Mouse (Mus musculus): ENCODE data around the gene Timm50.

Timm50 gene

GRCm38 (mm10) chr7:28326457-28326856 is 14.6 kb upstream of the Timm50 start:
- DNase-seq (ENCODE audit: low spot score in 2 of 2) = no peak

- DNase-seq (ENCODE audit: low spot score in 2 of 2) = no peak
These were observed 13.4 kb upstream of the Timm50 start for GRCm38 (mm10) chr7:28325293-28325692.

GRCm38 (mm10) chr7:28321974-28322720 is 10.3 kb upstream of the Timm50 start:
- no peak for DNase-seq (ENCODE audit: low spot score in 2 of 2)

GRCm38 (mm10) chr7:28318714-28319113 is 6.8 kb upstream of the Timm50 start:
- no peak for DNase-seq (ENCODE audit: low spot score in 2 of 2)

- DNase-seq (ENCODE audit: low spot score in 2 of 2) = no peak
These were observed 6.2 kb upstream of the Timm50 start for GRCm38 (mm10) chr7:28318036-28318435.

- peak in 1 of 2 experiments; percentile 5 for DNase-seq (ENCODE audit: low spot score in 2 of 2)
These were observed 534 bp downstream of the Timm50 start for GRCm38 (mm10) chr7:28311151-28311925.

GRCm38 (mm10) chr7:28309737-28310136 is 2.1 kb downstream of the Timm50 start:
- DNase-seq (ENCODE audit: low spot score in 2 of 2) = no peak

GRCm38 (mm10) chr7:28306216-28306615 is 5.7 kb downstream of the Timm50 start:
- no peak for DNase-seq (ENCODE audit: low spot score in 2 of 2)

- DNase-seq (ENCODE audit: low spot score in 2 of 2) = no peak
These were observed 6.2 kb downstream of the Timm50 start for GRCm38 (mm10) chr7:28305641-28306040.

GRCm38 (mm10) chr7:28301616-28302433 is 10.0 kb downstream of the Timm50 start, which contains the start of gene Dll3:
Dll3 (minus strand) TSS chr7:28302238.
- peak; percentile 27 to 35 for DNase-seq (ENCODE audit: low spot score in 2 of 2)

- DNase-seq (ENCODE audit: low spot score in 2 of 2) = no peak
These were observed 12.8 kb downstream of the Timm50 start for GRCm38 (mm10) chr7:28298837-28299625.

GRCm38 (mm10) chr7:28294481-28294880 is 17.4 kb downstream of the Timm50 start:
- no peak for DNase-seq (ENCODE audit: low spot score in 2 of 2)

- no peak for DNase-seq (ENCODE audit: low spot score in 2 of 2)
These were observed 21.0 kb downstream of the Timm50 start, which contains the start of gene Selenov for GRCm38 (mm10) chr7:28290638-28291590. Selenov (minus strand) TSS chr7:28291186.

- no peak for DNase-seq (ENCODE audit: low spot score in 2 of 2)
These were observed 21.7 kb downstream of the Timm50 start for GRCm38 (mm10) chr7:28290165-28290564.

GRCm38 (mm10) chr7:28280630-28281029 is 31.2 kb downstream of the Timm50 start:
- no peak for DNase-seq (ENCODE audit: low spot score in 2 of 2)

GRCm38 (mm10) chr7:28278279-28278652 is 33.6 kb downstream of the Timm50 start:
- no peak for DNase-seq (ENCODE audit: low spot score in 2 of 2)

GRCm38 (mm10) chr7:28277615-28278278 is 34.1 kb downstream of the Timm50 start, which contains the start of gene Eid2b:
Eid2b (plus strand) TSS chr7:28277739.
- peak; percentile 91 to 95 for DNase-seq (ENCODE audit: low spot score in 2 of 2)

GRCm38 (mm10) chr7:28277237-28277614 is 34.6 kb downstream of the Timm50 start:
- no peak for DNase-seq (ENCODE audit: low spot score in 2 of 2)

- DNase-seq (ENCODE audit: low spot score in 2 of 2) = no peak
These were observed 40.1 kb downstream of the Timm50 start for GRCm38 (mm10) chr7:28271761-28272160.

Data from heart, adult 9 months (tissue).